Mouse (Mus musculus) left cerebral cortex, adult 8-10 months (tissue): ENCODE data around the gene Ppm1l. TPM values are rescaled to one million over a fixed set of nuclear protein-coding genes. Genes with fewer than 3 reads are reported as not detected.
A peak's percentile ranks its signal among the peaks of the same experiment; 100 is the strongest.

Experiments used
- DNase-seq, 2 experiments: peaks; one replicate each; pipeline ENCODE4 v3.0.0; 2022; ENCODE audit warnings: low spot score in 2 of 2
- total RNA-seq, 4 experiments: library from RNA; stranded (reverse); gene quantifications; 2 replicates each; pipeline ENCODE4 v1.2.4; 2022

The Ppm1l gene
- total RNA-seq, 4 experiments from 2014 or later, result 72.9 to 90.6 (median 75.8) TPM

- DNase-seq, result no peak
Measured at GRCm38 (mm10) chr3:69333819-69334218, 17.2 kb downstream of the Ppm1l start.

GRCm38 (mm10) chr3:69340486-69340885 is 23.8 kb downstream of the Ppm1l start:
- DNase-seq, result no peak

GRCm38 (mm10) chr3:69340971-69341370 is 24.3 kb downstream of the Ppm1l start:
- no peak for DNase-seq

GRCm38 (mm10) chr3:69341514-69341913 is 24.9 kb downstream of the Ppm1l start:
- no peak for DNase-seq

- no peak for DNase-seq
Measured at GRCm38 (mm10) chr3:69342247-69342921, 25.7 kb downstream of the Ppm1l start.

GRCm38 (mm10) chr3:69343124-69343523 is 26.5 kb downstream of the Ppm1l start:
- DNase-seq, result no peak

GRCm38 (mm10) chr3:69346514-69346913 is 29.9 kb downstream of the Ppm1l start:
- no peak for DNase-seq

- no peak for DNase-seq
Measured at GRCm38 (mm10) chr3:69348197-69348920, 31.7 kb downstream of the Ppm1l start.

- DNase-seq, result no peak
Measured at GRCm38 (mm10) chr3:69348921-69349237, 32.2 kb downstream of the Ppm1l start.

- DNase-seq, result no peak
Measured at GRCm38 (mm10) chr3:69349973-69350372, 33.3 kb downstream of the Ppm1l start.

GRCm38 (mm10) chr3:69352194-69352593 is 35.5 kb downstream of the Ppm1l start:
- no peak for DNase-seq

- DNase-seq, result no peak
Measured at GRCm38 (mm10) chr3:69354681-69355080, 38.0 kb downstream of the Ppm1l start.

GRCm38 (mm10) chr3:69356078-69356665 is 39.5 kb downstream of the Ppm1l start:
- DNase-seq, result no peak

GRCm38 (mm10) chr3:69356781-69357180 is 40.1 kb downstream of the Ppm1l start:
- DNase-seq, result no peak

GRCm38 (mm10) chr3:69357897-69358619 is 41.4 kb downstream of the Ppm1l start:
- no peak for DNase-seq

GRCm38 (mm10) chr3:69358620-69358964 is 41.9 kb downstream of the Ppm1l start:
- no peak for DNase-seq

- no peak for DNase-seq
Measured at GRCm38 (mm10) chr3:69360263-69360895, 43.7 kb downstream of the Ppm1l start.

GRCm38 (mm10) chr3:69361487-69362349 is 45.1 kb downstream of the Ppm1l start:
- DNase-seq, result peak in 1 of 2 experiments; percentile 47

- DNase-seq, result no peak
Measured at GRCm38 (mm10) chr3:69362350-69362790, 45.7 kb downstream of the Ppm1l start.

- DNase-seq, result no peak
Measured at GRCm38 (mm10) chr3:69362906-69363305, 46.2 kb downstream of the Ppm1l start.

GRCm38 (mm10) chr3:69364151-69364550 is 47.5 kb downstream of the Ppm1l start:
- DNase-seq, result no peak
